Comparison of ENCODE assay signal across 13 mouse cellular contexts in genomic region chr19:54971440-54972211, GRCm38 (mm10).
"Had no signal": no experiment of that assay in that cellular context is flagged by ENCODE, and none has a peak within 500 bp of the region (broad histone marks: within the 10 kb centered on the region; RNA-seq: fewer than 3 reads in every experiment).

No protein-coding gene starts in this region.

- H3K4me2 ChIP-seq: liver, embryonic 11.5 days; liver, embryonic 15.5 days; midbrain, embryonic 12.5 days had no signal

- H3K27me3 ChIP-seq: liver, embryonic 15.5 days; midbrain, embryonic 12.5 days had no signal

- H3K27ac ChIP-seq: left cerebral cortex, adult 2 months; limb, embryonic 10.5 days; liver, embryonic 15.5 days; midbrain, embryonic 12.5 days had no signal

- ATAC-seq: intestine, embryonic 16.5 days had no signal

- H3K9me3 ChIP-seq: limb, embryonic 10.5 days; liver, embryonic 15.5 days; midbrain, embryonic 12.5 days had no signal

- H3K36me3 ChIP-seq: limb, embryonic 10.5 days; liver, embryonic 15.5 days; midbrain, embryonic 12.5 days had no signal

- DNase-seq: kidney, adult 2 months; kidney, postnatal 25 days; lung, adult 2 months; lung, postnatal 10 days; lung, postnatal 4 days; right cerebral cortex, postnatal 14 days; thymus, postnatal 4 days had no signal

- H3K4me3 ChIP-seq: left cerebral cortex, adult 2 months; limb, embryonic 10.5 days; liver, embryonic 15.5 days; midbrain, embryonic 12.5 days had no signal

- H3K9ac ChIP-seq: liver, embryonic 15.5 days; midbrain, embryonic 12.5 days had no signal

- H3K4me1 ChIP-seq: limb, embryonic 10.5 days; liver, embryonic 15.5 days; midbrain, embryonic 12.5 days had no signal
